Mouse (Mus musculus): ENCODE results near the gene Gnat3. TPM values are rescaled to one million over a fixed set of nuclear protein-coding genes. Genes with fewer than 3 reads are reported as not detected.

Gene Gnat3
- polyA plus RNA-seq, 1 experiment from 2014 or later = not detected

GRCm38 (mm10) chr5:18013196-18013595 lies 50.8 kb downstream of the Gnat3 start:
- no peak overlapping the region for H3K27ac ChIP-seq (replicated peaks)
- no peaks in the 10 kb centered on the region for H3K9me3 ChIP-seq
- WGBS = 61% methylated on average over 2 of the region's 2 CpGs
- no peak overlapping the region for H3K9ac ChIP-seq (replicated peaks)
- H3K4me2 ChIP-seq (replicated peaks) = no peak overlapping the region
- no peak overlapping the region for H3K4me3 ChIP-seq
- no peaks in the 10 kb centered on the region for H3K27me3 ChIP-seq
- H3K4me1 ChIP-seq = no peaks in the 10 kb centered on the region
- ATAC-seq (replicated peaks) = no peak
- H3K36me3 ChIP-seq = no peaks in the 10 kb centered on the region

GRCm38 (mm10) chr5:18014209-18014829 lies 52.0 kb downstream of the Gnat3 start:
- ATAC-seq (replicated peaks) = no peak
- H3K4me1 ChIP-seq = no peaks in the 10 kb centered on the region
- no peaks in the 10 kb centered on the region for H3K27me3 ChIP-seq
- H3K9ac ChIP-seq (replicated peaks) = no peak overlapping the region
- 88% methylated on average over 4 of the region's 4 CpGs for WGBS
- no peaks in the 10 kb centered on the region for H3K36me3 ChIP-seq
- H3K9me3 ChIP-seq = no peaks in the 10 kb centered on the region
- no peak overlapping the region for H3K4me3 ChIP-seq
- H3K4me2 ChIP-seq (replicated peaks) = no peak overlapping the region
- H3K27ac ChIP-seq (replicated peaks) = no peak overlapping the region

GRCm38 (mm10) chr5:18023347-18023746 lies 61.0 kb downstream of the Gnat3 start:
- Histone ChIP-seq H3K4me2 (replicated peaks) (no peak overlapping the region), H3K27me3 (no peaks in the 10 kb centered on the region), H3K27ac (replicated peaks) (no peak overlapping the region), H3K36me3 (no peaks in the 10 kb centered on the region), H3K4me3 (no peak overlapping the region), H3K9ac (replicated peaks) (no peak overlapping the region), H3K4me1 (no peaks in the 10 kb centered on the region), H3K9me3 (no peaks in the 10 kb centered on the region)
- no peak; the same call in 1 of the 2 replicates for ATAC-seq (replicated peaks)

- no peaks in the 10 kb centered on the region for H3K4me1 ChIP-seq
- 91% methylated on average over 3 of the region's 3 CpGs for WGBS
- H3K9me3 ChIP-seq = no peaks in the 10 kb centered on the region
- no peaks in the 10 kb centered on the region for H3K27me3 ChIP-seq
- no peak overlapping the region for H3K4me2 ChIP-seq (replicated peaks)
- H3K27ac ChIP-seq (replicated peaks) = no peak overlapping the region
- H3K4me3 ChIP-seq = no peak overlapping the region
- no peaks in the 10 kb centered on the region for H3K36me3 ChIP-seq
- no peak for ATAC-seq (replicated peaks)
- H3K9ac ChIP-seq (replicated peaks) = no peak overlapping the region
These were observed 65.2 kb downstream of the Gnat3 start for GRCm38 (mm10) chr5:18027531-18027930.

- Histone ChIP-seq H3K9ac (replicated peaks) (no peak overlapping the region), H3K27me3 (no peaks in the 10 kb centered on the region), H3K4me3 (no peak overlapping the region), H3K36me3 (no peaks in the 10 kb centered on the region), H3K9me3 (no peaks in the 10 kb centered on the region), H3K4me1 (no peaks in the 10 kb centered on the region), H3K4me2 (replicated peaks) (no peak overlapping the region), H3K27ac (replicated peaks) (no peak overlapping the region)
- ATAC-seq (replicated peaks) = no peak
- WGBS = 86% methylated on average over 14 of the region's 14 CpGs
These were observed 73.7 kb downstream of the Gnat3 start for GRCm38 (mm10) chr5:18035848-18036638.

GRCm38 (mm10) chr5:18043022-18043421 lies 80.7 kb downstream of the Gnat3 start:
- 0 out of 2 replicates have a peak, but pooled peaks have one; percentile 70 for ATAC-seq (replicated peaks)
- 6% methylated on average over 2 of the region's 2 CpGs for WGBS
- no peak overlapping the region for H3K4me2 ChIP-seq (replicated peaks)
- no peaks in the 10 kb centered on the region for H3K4me1 ChIP-seq
- H3K9ac ChIP-seq (replicated peaks) = no peak overlapping the region
- H3K9me3 ChIP-seq = no peaks in the 10 kb centered on the region
- no peak overlapping the region for H3K27ac ChIP-seq (replicated peaks)
- H3K36me3 ChIP-seq = no peaks in the 10 kb centered on the region
- no peak overlapping the region for H3K4me3 ChIP-seq
- H3K27me3 ChIP-seq = no peaks in the 10 kb centered on the region

- Histone ChIP-seq H3K4me1 (no peaks in the 10 kb centered on the region), H3K4me3 (no peak overlapping the region), H3K36me3 (no peaks in the 10 kb centered on the region), H3K4me2 (replicated peaks) (no peak overlapping the region), H3K27ac (replicated peaks) (no peak overlapping the region), H3K27me3 (no peaks in the 10 kb centered on the region), H3K9ac (replicated peaks) (no peak overlapping the region), H3K9me3 (no peaks in the 10 kb centered on the region)
- no peak for ATAC-seq (replicated peaks)
- WGBS = 98% methylated on average over 1 of the region's 1 CpGs
These were observed 86.5 kb downstream of the Gnat3 start for GRCm38 (mm10) chr5:18048841-18049240.

- no peaks in the 10 kb centered on the region for H3K27me3 ChIP-seq
- H3K4me3 ChIP-seq = no peak overlapping the region
- no peak for ATAC-seq (replicated peaks)
- H3K36me3 ChIP-seq = no peaks in the 10 kb centered on the region
- no peak overlapping the region for H3K9ac ChIP-seq (replicated peaks)
- 40% methylated on average over 2 of the region's 2 CpGs for WGBS
- no peak overlapping the region for H3K4me2 ChIP-seq (replicated peaks)
- no peaks in the 10 kb centered on the region for H3K9me3 ChIP-seq
- no peaks in the 10 kb centered on the region for H3K4me1 ChIP-seq
- H3K27ac ChIP-seq (replicated peaks) = no peak overlapping the region
These were observed 93.0 kb downstream of the Gnat3 start for GRCm38 (mm10) chr5:18055323-18055722.

Other genes starting within 250 kb of the Gnat3 start
- 0.66 and 0.96 TPM in 2 replicates for gene Cd36, start 73.7 kb upstream of the Gnat3 start, polyA plus RNA-seq (2015; fragmentation: Nextera tagmentation; extraction: Ambion mirVana)